Mouse (Mus musculus): ENCODE data around the gene Acsl4.

Gene Acsl4

DNA sequence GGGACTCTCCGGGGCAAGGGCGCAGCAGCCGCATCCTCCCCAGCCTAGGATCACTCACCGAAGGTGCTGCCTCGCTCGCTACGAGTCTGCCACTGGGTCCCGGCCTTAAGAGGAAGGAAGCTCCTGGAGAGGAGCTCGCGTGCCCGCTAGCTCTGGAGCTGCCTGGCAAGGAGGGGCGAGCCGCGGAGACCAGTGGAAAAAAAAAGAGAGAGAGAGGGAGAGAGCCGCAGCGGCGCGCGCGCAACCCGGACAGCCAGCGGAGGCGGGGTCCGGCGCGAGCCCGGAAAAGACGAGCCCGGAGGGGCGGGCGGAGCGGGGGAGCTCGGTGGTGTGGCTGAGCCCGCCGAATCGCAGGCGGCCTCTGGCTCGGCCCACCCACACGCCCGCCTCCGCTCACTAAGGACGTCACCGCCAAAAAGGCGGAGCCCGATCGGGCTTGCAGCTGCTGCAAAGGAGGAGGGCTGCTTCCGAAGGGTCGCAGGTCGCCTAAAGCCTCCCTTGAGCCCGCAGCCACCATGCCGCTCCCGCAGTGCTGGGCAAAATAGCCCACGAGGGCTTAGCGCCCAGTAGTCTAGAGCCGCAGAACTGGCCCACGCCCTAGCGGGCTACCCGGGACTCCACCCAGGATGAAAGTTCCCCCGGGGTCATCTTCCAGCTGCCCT is at the start of gene Acsl4:
Gene Acsl4 (minus strand): TSS at position 289 of the 662 bp plus-strand sequence.
- peak; percentile 80 to 84 for DNase-seq (ENCODE audit: low spot score in 2 of 2)

DNA sequence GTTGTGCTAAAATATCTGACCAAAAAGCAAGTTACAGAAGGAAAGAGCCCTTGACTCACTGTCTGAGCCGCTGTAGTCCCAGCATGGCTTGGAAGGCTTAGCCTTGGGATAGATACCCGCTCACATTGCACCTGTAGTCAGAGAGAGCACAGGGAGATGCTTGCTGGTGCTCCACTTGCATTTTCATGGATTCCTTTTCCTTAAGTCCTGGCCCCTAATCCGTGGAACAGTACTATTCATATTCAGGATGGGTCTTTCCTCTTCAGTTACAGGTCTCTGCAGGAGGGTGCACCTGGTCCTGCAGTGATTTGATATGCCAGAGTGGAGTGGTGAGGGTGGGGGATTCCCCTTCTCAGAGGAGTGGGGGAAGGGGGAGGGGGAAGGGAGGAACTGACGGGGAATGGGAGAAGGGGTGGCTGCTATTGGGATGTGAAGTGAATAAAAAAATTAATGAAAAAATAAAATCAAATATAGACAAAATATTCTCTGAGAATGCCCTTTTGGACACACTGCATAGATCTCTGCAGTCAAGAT is 47.7 kb upstream of the Acsl4 start:
- no peak for DNase-seq (ENCODE audit: low spot score in 2 of 2)

DNA sequence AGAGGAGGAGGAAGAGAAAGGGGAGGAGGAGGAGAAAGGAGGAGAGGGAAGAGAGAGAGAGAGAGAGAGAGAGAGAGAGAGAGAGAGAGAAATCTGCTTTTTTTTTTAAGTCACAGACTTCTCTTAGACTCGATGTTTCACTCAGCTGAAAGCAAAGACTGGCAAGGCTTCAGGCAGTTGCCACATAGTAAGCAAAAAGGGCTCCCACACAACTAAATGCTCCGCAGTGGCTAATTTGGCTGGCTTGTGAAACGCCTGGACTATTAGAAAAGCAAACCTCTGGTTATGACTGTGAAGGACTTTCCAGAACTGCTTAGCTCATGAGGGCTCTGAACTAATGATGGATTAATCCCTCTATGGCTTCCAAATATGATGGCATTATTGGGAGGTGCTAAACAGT is 42.5 kb upstream of the Acsl4 start:
- DNase-seq (ENCODE audit: low spot score in 2 of 2) = no peak

DNA sequence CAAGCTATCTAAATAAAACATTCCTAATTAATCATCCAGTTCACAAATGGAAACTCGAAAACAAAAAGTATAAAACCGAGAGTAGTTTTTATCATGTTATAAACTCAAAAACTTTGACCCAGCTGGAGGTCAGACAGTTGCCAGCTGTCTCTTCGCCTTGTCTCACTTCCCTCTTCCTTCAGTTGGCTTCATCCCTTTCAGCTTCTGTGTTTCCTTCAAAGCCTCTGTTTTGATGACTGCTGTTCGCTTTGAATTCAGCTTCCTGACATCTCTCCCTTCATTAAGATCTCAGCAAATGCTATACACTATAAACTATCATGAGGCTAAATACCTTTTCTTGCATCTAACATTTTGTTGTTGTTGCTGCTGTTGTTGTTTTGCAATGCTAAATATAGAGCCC is 36.8 kb upstream of the Acsl4 start:
- no peak for DNase-seq (ENCODE audit: low spot score in 2 of 2)

DNA sequence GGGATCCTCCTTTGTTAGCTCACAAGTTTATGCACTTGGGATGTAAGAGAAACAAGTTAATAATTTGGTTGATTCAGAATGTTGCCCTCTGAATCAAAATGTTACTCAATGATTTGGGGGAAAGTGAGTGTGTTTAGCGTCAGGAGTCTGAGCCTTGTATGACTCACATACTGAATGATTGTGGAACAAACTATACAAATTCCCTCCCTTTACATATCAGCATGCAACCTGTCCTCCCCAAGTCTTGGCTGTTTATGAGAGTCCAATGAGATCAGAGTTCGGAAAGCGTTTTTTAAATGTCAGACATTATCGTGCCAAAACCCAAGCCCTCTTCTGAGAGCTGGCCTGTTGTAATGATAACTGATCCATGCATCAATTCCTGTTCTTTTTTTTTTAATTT is 36.3 kb upstream of the Acsl4 start:
- DNase-seq (ENCODE audit: low spot score in 2 of 2) = no peak

DNA sequence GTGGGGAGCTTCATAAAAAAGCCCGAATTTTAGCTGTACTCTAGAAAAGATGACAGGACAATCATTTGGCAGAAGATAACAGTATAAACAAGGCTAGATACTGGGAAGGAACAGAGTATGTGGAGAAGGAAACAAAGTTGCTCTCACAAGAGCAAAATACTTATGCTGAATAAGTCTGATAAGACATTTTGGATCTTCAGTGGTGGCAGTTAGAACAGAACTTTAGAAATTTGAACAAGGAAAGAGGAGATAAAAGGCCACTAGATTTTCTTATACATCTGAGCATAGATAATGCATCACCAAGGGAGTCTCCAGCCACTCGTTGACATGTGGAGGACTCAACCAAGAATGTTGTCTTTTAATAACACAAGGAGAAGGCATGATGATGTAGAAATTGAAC is 23.5 kb upstream of the Acsl4 start:
- DNase-seq (ENCODE audit: low spot score in 2 of 2) = no peak

DNA sequence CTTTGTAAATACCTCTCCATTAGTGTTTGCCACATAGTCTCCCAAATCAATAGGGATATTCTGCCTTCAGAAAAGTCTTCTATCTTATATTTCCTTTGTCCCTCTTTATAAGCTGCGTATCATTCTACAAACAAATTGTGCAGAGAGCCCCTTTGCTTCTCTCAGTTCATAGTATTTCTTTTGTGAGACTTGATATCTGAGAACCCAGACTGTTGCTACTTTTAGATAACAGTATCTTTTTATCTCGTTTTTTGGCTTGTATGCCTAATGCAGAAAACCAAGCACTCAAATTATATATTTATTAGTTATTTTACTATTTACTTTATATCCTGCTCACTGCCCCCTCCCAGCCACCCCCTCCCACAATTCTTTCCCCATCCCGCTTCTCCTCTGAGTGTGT is 19.7 kb upstream of the Acsl4 start:
- no peak for DNase-seq (ENCODE audit: low spot score in 2 of 2)

DNA sequence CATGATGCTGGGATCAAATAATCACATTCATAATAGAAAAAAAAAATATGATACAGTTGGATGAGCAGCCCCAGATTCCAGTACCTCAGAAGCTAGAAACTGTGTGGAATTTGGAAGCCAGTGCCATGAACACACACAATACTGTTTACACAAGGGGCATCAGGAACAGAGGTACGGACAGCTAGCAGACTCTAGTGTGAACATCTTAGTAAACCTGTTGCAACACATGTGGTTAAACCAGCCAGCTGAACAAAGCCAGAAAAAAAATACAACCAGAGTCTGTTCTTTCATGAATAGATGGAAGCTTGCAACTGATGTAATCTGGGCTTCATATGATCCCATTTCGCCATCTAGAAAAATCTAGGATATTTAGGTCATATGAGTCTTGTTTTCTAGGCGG is 19.0 kb upstream of the Acsl4 start:
- no peak for DNase-seq (ENCODE audit: low spot score in 2 of 2)

DNA sequence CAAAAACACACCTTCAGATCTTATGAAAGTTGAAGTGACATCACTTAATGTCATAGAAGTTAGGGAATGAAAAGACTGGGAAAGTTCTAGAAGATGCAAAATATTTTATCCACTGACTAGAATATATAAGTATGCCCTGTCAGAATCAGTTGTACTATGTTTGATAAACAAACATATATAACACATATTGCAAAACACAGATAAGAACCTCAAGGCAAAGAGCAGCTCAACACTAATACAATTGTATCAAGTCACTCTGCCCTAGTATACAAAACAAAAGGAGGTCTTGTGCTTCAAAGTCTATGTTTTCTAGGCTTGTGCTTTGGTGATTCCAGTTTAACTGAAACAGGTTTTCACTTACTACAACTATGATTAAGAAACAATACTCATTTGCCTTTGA is 12.8 kb upstream of the Acsl4 start:
- no peak for DNase-seq (ENCODE audit: low spot score in 2 of 2)

DNA sequence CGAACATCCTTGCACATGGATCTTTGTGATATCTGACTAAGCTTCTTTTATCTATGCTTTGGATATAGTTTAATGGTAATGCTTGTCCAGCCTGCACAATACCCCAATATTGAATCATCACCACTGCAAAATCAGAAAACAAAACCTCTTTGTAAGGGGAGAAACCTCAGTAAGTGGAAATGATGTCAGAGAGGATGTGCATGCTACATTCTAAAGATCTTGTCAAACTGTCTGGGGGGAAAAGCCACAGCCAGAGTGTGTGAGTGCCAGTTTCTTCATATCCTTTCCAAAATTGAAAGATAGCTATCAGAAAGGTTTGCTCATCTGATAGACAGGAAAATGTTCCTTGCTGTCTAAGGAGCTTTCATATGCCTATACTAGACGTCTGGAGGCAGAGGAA is 8.3 kb upstream of the Acsl4 start:
- DNase-seq (ENCODE audit: low spot score in 2 of 2) = no peak

DNA sequence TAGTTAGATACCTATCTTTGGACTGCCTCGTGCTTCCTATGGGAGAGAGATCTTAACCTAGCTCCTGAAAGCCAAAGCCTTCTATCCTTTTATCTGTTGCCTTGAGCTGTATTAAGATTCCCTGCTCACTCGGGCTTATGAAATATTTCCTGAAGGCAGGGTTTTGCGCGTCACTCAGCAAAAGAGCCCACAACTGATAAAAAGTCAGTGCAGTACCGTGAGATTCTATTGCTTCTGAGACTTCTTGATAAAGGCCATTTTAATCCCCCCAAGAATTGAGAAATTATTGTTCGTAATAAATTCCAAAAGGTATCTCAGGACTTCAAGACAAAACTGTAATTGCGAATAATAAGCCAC is 552 bp upstream of the Acsl4 start:
- DNase-seq (ENCODE audit: low spot score in 2 of 2) = no peak

DNA sequence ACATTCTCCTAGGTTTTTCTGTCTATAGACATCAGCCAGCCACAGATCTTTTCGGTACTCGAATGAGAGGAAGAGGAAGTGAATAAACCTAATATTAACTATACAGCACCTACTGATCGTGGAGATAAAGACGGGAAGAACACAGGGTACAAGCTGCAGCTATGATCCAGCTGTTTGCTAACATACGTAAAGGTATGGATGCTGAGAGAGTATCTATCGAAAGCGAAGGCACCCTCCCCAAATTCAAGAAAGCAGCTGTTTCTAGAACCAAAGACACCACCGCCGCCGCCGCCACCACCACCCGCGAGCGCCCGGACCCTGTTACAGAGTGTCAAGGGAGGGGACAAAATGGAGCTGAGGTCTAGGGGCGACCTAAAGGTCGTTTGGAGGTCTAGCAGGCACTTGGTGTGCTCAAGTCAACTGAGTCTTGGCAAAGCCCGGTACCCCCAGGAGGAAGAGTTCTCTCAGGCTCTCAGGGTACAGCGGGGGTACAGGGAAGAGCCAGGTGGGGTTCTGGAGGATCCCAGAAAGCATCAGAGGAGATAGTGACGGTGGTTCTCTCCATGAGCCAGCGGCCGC is 665 bp downstream of the Acsl4 start:
- no peak for DNase-seq (ENCODE audit: low spot score in 2 of 2)

DNA sequence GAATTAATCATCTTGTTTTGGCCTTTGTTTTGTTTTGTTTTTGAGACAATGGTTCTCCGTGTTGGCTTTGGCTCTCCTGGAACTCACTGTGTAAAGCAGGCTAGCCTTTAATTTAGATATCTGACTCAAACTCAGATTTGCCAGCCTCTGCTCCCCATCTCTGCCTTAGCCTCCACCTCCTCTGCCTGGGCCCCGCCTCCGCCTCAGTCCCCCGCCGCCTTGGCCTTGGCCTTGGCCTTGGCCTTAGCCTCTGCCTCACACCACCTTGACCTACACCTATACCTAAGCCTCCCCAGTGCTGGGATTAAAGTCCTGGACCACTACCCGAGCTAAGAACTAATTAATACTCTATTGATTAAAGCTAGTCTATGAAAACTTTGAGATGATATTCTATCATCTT is 2.2 kb downstream of the Acsl4 start:
- no peak for DNase-seq (ENCODE audit: low spot score in 2 of 2)

DNA sequence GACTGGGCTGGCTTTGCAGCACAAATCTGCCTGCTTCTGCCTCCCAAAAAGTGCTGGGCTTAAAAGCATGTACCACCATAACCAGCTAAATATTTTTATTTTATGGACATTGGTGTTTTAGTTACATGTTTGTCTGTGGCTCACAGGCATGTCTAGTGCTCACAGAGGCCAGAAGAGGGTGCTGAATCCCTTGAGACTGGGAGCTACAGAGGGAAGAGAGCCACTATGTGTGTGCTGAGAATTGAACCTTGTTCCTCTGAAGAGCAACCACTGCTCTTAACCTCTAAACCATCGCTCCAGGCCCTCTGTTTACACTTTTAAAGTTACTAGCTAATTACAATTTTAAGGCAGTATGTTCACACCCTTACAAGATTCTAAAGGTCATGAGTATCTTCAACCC is 2.7 kb downstream of the Acsl4 start:
- no peak for DNase-seq (ENCODE audit: low spot score in 2 of 2)

DNA sequence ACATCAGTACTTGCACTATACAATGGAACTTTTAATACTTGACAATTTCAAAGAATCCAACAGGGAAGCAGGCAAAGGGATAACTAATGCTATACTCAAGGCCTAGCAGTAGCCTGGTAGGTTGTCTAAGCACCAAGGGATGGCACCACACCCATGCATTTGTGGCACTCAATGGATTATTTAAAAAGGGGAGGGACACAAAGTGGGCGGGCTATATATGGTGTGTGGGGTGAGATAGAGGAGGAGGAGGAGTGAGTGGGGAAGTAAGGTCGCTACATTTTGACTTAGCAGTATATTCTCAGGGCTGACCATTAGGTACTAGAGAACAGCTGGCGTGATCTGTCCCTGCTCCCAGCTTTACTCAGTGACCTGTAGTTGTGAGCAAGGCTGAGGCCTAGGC is 5.4 kb downstream of the Acsl4 start:
- DNase-seq (ENCODE audit: low spot score in 2 of 2) = no peak

DNA sequence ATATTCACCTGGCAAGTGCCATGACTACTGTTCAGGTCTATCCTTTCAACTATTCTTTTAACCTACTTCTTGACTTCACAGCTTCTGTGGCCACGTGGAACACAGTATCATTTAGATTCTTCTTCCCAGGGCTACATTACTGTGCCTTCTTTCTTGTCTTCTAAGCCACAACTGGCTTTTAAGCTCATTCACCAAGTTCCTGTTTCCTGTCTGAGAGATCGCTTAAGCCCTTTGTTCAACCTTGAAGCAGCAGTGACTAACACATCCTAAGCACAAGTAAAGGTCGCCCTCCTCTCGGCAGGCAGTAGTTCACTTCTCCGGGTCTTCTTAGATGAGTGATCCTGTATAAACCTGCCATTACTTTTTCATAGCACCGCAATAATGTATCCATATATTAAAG is 10.4 kb downstream of the Acsl4 start:
- DNase-seq (ENCODE audit: low spot score in 2 of 2) = no peak

DNA sequence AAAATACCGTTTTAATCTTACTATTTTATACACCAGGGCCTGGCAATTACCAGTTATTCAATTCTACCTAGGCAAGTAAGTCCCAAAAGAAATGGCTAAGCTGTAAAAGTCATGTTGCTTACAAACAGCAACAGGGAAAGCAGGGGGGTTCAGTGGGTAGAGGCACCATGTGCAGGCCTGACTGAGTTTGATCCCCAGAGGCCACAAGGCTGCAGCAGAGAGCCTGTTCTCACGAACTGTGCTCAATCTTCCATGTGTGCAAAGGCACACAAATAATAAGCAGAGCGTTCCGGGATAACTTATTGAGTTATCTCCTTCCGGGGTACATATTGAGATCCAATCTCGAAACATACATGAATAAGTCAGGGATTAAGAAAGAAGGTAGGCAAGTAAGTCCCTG is 12.3 kb downstream of the Acsl4 start:
- no peak for DNase-seq (ENCODE audit: low spot score in 2 of 2)

DNA sequence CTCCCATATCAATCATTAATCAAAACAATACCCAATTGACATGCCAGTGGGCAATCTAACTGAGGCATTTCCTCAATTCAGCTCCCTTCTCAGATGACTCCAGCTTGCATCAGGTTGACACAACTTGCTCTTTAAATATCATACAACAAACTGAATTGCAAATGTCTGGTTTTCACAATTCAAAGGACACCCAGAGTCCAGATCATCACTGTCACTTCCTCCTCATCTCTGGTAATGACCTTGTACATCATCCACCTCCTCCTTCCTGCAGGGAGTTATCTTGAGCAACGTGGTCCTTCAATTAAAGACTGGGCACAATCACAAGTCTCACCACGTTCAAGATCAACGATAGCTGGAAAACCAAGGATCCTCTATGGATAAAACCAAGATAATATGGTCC is 13.0 kb downstream of the Acsl4 start:
- no peak for DNase-seq (ENCODE audit: low spot score in 2 of 2)

DNA sequence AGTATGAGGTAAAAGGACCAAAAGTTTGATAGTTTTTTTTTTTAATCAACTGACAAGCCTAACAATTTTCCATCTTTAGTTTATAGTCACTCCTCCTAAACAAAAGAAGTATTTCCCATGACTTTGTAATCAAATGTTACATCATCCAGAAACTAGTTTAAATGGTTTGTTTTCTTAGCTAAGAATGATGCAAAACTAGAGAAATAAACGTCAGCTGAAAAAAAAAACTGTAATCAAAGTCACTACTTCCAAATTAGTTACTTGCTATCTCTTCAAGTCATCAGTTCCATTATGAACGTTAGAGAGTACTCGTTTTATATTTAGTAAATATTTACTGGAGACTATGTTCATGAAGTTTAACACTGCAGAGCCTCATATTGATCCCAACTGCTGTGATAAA is 13.6 kb downstream of the Acsl4 start:
- DNase-seq (ENCODE audit: low spot score in 2 of 2) = no peak

DNA sequence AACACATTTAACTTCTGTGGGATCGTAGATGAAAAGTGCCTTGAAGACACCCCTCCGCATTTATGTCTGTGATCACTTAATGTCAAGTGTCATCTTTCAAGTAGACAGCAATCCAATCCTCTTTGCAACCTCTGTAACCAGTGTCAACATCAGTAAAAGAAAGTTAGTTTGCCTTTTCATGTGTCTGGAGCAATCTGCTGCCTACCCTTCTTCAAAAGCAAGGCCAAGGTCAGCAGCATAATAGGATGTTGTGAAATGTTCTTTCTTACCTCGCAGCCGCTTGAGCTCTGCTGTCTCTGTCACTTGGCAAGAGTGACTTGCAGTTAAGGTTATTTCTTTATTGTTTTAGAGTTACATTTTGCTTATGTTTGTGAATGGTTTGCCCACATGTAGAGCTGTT is 14.8 kb downstream of the Acsl4 start:
- DNase-seq (ENCODE audit: low spot score in 2 of 2) = no peak

DNA sequence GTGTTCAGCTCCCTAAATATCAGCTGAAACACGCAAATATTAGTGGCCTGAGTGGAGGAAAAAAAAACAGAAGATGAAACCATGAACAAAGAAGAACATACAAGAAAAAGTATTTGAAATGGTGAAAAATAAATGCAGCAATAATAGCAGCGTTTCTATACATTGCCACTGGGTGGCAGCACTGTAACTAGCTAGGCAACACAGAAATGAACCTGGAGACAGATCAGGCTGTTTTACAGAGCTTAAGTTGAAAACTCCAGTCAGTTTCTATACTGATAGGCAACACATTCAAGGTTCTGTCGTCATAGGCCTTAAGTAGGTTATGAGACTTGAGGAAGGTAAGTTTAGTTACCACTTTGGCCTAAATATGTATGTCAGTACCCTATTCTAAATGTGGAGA is 17.9 kb downstream of the Acsl4 start:
- no peak for DNase-seq (ENCODE audit: low spot score in 2 of 2)

DNA sequence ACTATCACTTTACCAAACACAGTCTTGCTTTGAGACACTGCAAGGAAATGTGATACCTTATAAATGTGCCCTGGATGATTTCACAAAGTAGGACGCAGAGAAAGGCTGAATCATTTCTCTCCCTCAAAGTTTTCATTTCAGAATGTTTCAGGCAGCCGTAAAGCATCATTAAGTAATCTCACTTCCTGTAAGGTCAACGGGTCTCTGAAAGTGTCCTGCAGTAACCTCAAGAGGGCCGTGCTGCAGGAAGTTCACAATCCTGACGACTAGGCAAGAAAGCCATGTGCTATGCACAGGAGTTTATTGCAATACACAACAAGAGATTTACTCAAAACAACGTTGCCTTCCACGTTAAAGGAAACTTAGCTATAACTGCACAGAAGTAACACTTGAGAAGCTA is 20.4 kb downstream of the Acsl4 start:
- no peak for DNase-seq (ENCODE audit: low spot score in 2 of 2)

DNA sequence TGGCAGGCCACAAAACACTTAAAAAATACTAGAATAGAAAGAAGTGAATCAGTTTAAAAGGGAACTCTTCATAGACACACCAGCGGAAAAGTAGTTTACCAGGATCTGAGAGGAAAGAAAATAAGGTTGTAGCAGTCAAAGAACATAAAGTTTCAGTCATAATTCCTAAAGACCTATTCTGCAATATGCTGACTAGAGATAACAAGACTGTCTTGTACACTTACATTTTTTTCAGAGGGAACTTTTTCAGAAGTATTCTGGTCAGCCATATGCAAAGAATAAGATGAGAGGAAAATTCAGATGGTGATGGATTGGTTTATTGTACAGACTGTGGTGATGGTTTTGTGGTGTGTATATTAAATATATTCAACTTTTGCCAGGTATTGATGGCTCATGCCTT is 26.5 kb downstream of the Acsl4 start:
- no peak for DNase-seq (ENCODE audit: low spot score in 2 of 2)

DNA sequence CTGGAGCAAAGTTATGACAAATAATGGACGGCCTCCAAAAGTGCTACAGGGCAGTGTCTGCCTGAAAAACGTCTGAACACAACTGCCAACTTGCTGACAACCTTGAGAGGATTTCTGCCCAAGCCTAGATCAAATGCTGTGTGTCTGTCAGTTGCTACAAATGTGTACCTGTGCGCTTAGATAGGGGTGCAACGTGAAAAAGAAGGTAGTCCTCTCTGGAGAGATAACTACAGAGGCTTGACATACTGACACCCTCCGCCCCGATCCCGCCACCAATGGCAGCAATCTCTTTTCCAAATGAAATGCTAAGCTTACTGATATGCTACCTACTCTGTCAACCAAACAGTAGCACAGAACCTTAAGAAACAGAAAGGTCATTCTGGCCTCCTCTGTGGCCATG is 31.3 kb downstream of the Acsl4 start:
- no peak for DNase-seq (ENCODE audit: low spot score in 2 of 2)

All from right cerebral cortex, postnatal 36 days (tissue).